Mouse (Mus musculus) liver, embryonic 12.5 days (tissue): Measurements from ENCODE around the gene Olfr301. TPM values are rescaled to one million over a fixed set of nuclear protein-coding genes. Genes with fewer than 3 reads are reported as not detected.

Experiments
- ATAC-seq: fragments of 200-750 bp; cut with Nextera tagmentation; 2 replicates; pipeline ENCODE4 v1.8.0; 2017; ENCODE audit warnings: moderate number of reproducible peaks, mild to moderate bottlenecking, moderate library complexity
- H3K27ac ChIP-seq: fragments of 300-500 bp; sonication (generic); 2 replicates; pipeline ENCODE4 v1.5.1; 2016; ENCODE audit warnings: mild to moderate bottlenecking
- H3K27me3 ChIP-seq: fragments of 300-500 bp; sonication (generic); replicated peaks from 2 replicates; pipeline ENCODE4 v1.6.1; 2016; ENCODE audit warnings: mild to moderate bottlenecking, moderate library complexity
- H3K36me3 ChIP-seq: fragments of 300-500 bp; sonication (generic); 2 replicates; pipeline ENCODE4 v1.6.1; 2016; ENCODE audit warnings: mild to moderate bottlenecking, moderate library complexity
- H3K4me1 ChIP-seq: fragments of 300-500 bp; sonication (generic); 2 replicates; pipeline ENCODE4 v1.6.1; 2016
- H3K4me2 ChIP-seq: fragments of 300-500 bp; sonication (generic); 2 replicates; pipeline ENCODE4 v1.6.1; 2016; ENCODE audit warnings: mild to moderate bottlenecking, moderate library complexity
- H3K4me3 ChIP-seq: fragments of 300-500 bp; sonication (generic); 2 replicates; pipeline ENCODE4 v1.5.1; 2016; ENCODE audit warnings: mild to moderate bottlenecking, moderate library complexity
- H3K9ac ChIP-seq: fragments of 300-500 bp; sonication (generic); 2 replicates; pipeline ENCODE4 v1.6.1; 2016; ENCODE audit warnings: mild to moderate bottlenecking, moderate library complexity
- H3K9me3 ChIP-seq: fragments of 300-500 bp; sonication (generic); replicated peaks from 2 replicates; pipeline ENCODE4 v1.6.1; 2016; ENCODE audit warnings: mild to moderate bottlenecking, moderate library complexity
- WGBS: fragments of 180-500 bp; shearing (Covaris S2); methylation state at CpG from one replicate; pipeline ENCODE4 v1.1.7; 2016; ENCODE audit not compliant: insufficient replicate concordance; 5-methylcytosine and 5-hydroxymethylcytosine counted together
- polyA plus RNA-seq: library from polyadenylated mRNA; unstranded; fragments of >200 nt; fragmentation: Nextera tagmentation; extraction: Ambion mirVana; gene quantifications from 2 replicates; pipeline ENCODE4 v1.2.1, GENCODE M21; 2016

The Olfr301 gene
- polyA plus RNA-seq: not detected in 2 replicates

- no peak within 1 kb of the TSS for H3K4me3 ChIP-seq
Measured at GRCm38 (mm10) chr7:86403546-86403945, at the start of gene Olfr301. Gene Olfr301, plus strand, starts transcription at chr7:86403846.

GRCm38 (mm10) chr7:86366828-86367227 lies 36.8 kb upstream of the Olfr301 start, which contains the start of gene Olfr305:
Gene Olfr305, minus strand, starts transcription at chr7:86366928.
- H3K36me3 ChIP-seq: no peaks in the 10 kb centered on the region
- H3K9ac ChIP-seq: no peak within 1 kb of the TSS
- no peak within 1 kb of the TSS for H3K4me2 ChIP-seq
- no peak for ATAC-seq
- no peaks in the 10 kb centered on the region for H3K27me3 ChIP-seq
- H3K9me3 ChIP-seq: no peaks in the 10 kb centered on the region
- no peaks in the 10 kb centered on the region for H3K4me1 ChIP-seq
- H3K27ac ChIP-seq: no peak within 1 kb of the TSS
- H3K4me3 ChIP-seq: no peak within 1 kb of the TSS
- WGBS: 68% methylated on average over 1 of the region's 1 CpGs

More at GRCm38 (mm10) chr7:86403546-86403945, at the start of gene Olfr301:
- Histone ChIP-seq H3K36me3 (no peaks in the 10 kb centered on the region), H3K27me3 (no peaks in the 10 kb centered on the region), H3K27ac (no peak within 1 kb of the TSS), H3K9ac (no peak within 1 kb of the TSS), H3K4me1 (no peaks in the 10 kb centered on the region), H3K9me3 (no peaks in the 10 kb centered on the region), H3K4me2 (no peak within 1 kb of the TSS)
- ATAC-seq: no peak
- 56% methylated on average over 2 of the region's 2 CpGs for whole genome bisulfite sequencing

- no peaks in the 10 kb centered on the region for H3K9me3 ChIP-seq
- no peak overlapping the region for H3K4me2 ChIP-seq
- H3K27me3 ChIP-seq: no peaks in the 10 kb centered on the region
- H3K9ac ChIP-seq: no peak overlapping the region
- no peak overlapping the region for H3K27ac ChIP-seq
- H3K4me3 ChIP-seq: no peak overlapping the region
- 62% methylated on average over 3 of the region's 3 CpGs for WGBS
- no peaks in the 10 kb centered on the region for H3K4me1 ChIP-seq
- ATAC-seq: no peak
- H3K36me3 ChIP-seq: no peaks in the 10 kb centered on the region
Measured at GRCm38 (mm10) chr7:86385769-86386168, 17.9 kb upstream of the Olfr301 start.

GRCm38 (mm10) chr7:86386558-86386957 lies 17.1 kb upstream of the Olfr301 start, which contains the start of gene Olfr304:
Gene Olfr304, minus strand, starts transcription at chr7:86386658.
- no peak within 1 kb of the TSS for H3K4me2 ChIP-seq

GRCm38 (mm10) chr7:86397689-86398088 lies 6.0 kb upstream of the Olfr301 start, which contains the start of gene Olfr303:
Gene Olfr303, minus strand, starts transcription at chr7:86397789.
- no peaks in the 10 kb centered on the region for H3K36me3 ChIP-seq
- H3K27ac ChIP-seq: no peak within 1 kb of the TSS
- H3K9me3 ChIP-seq: no peaks in the 10 kb centered on the region
- no peak within 1 kb of the TSS for H3K9ac ChIP-seq
- no peak within 1 kb of the TSS for H3K4me2 ChIP-seq
- H3K27me3 ChIP-seq: no peaks in the 10 kb centered on the region
- no peak within 1 kb of the TSS for H3K4me3 ChIP-seq
- ATAC-seq: no peak
- no peaks in the 10 kb centered on the region for H3K4me1 ChIP-seq

More at GRCm38 (mm10) chr7:86386558-86386957, 17.1 kb upstream of the Olfr301 start, which contains the start of gene Olfr304:
- Histone ChIP-seq H3K27me3 (no peaks in the 10 kb centered on the region), H3K9ac (no peak within 1 kb of the TSS), H3K9me3 (no peaks in the 10 kb centered on the region), H3K4me1 (no peaks in the 10 kb centered on the region), H3K4me3 (no peak within 1 kb of the TSS), H3K27ac (no peak within 1 kb of the TSS), H3K36me3 (no peaks in the 10 kb centered on the region)
- no peak for ATAC-seq
- 41% methylated on average over 1 of the region's 1 CpGs for WGBS

- H3K4me2 ChIP-seq: no peak within 1 kb of the TSS
- no peak within 1 kb of the TSS for H3K4me3 ChIP-seq
- H3K4me1 ChIP-seq: no peaks in the 10 kb centered on the region
- WGBS: 67% methylated on average over 1 of the region's 1 CpGs
- no peak within 1 kb of the TSS for H3K27ac ChIP-seq
- no peak within 1 kb of the TSS for H3K9ac ChIP-seq
- no peaks in the 10 kb centered on the region for H3K9me3 ChIP-seq
- ATAC-seq: no peak
- no peaks in the 10 kb centered on the region for H3K27me3 ChIP-seq
- no peaks in the 10 kb centered on the region for H3K36me3 ChIP-seq
Measured at GRCm38 (mm10) chr7:86459621-86460020, 56.0 kb downstream of the Olfr301 start, which contains the start of gene Olfr299. Gene Olfr299, plus strand, starts transcription at chr7:86459921.

Other genes with a start within 250 kb of the Olfr301 start
- not detected in 2 replicates for gene Vmn2r75, start 232.1 kb upstream of the Olfr301 start, polyA plus RNA-seq
- gene Vmn2r76, start 157.5 kb upstream of the Olfr301 start, polyA plus RNA-seq: not detected in 2 replicates
- gene Olfr310, start 126.7 kb upstream of the Olfr301 start, polyA plus RNA-seq: not detected in 2 replicates
- gene Olfr309, start 90.1 kb upstream of the Olfr301 start, polyA plus RNA-seq: not detected in 2 replicates
- gene Olfr308, start 78.2 kb upstream of the Olfr301 start, polyA plus RNA-seq: not detected in 2 replicates
- gene Olfr307, start 66.3 kb upstream of the Olfr301 start, polyA plus RNA-seq: not detected in 2 replicates
- not detected in 2 replicates for gene Olfr305, start 36.9 kb upstream of the Olfr301 start, polyA plus RNA-seq
- not detected in 2 replicates for gene Olfr304, start 17.2 kb upstream of the Olfr301 start, polyA plus RNA-seq
- not detected in 2 replicates for gene Olfr303, start 6.1 kb upstream of the Olfr301 start, polyA plus RNA-seq
- gene Olfr299, start 56.1 kb downstream of the Olfr301 start, polyA plus RNA-seq: not detected in 2 replicates
- gene Olfr298, start 88.6 kb downstream of the Olfr301 start, polyA plus RNA-seq: not detected in 2 replicates
- not detected in 2 replicates for gene Olfr297, start 116.1 kb downstream of the Olfr301 start, polyA plus RNA-seq
- not detected in 2 replicates for gene Olfr295, start 180.0 kb downstream of the Olfr301 start, polyA plus RNA-seq
- gene Olfr294, start 212.8 kb downstream of the Olfr301 start, polyA plus RNA-seq: not detected in 2 replicates
- not detected in 2 replicates for gene Olfr293, start 245.2 kb downstream of the Olfr301 start, polyA plus RNA-seq